Mouse (Mus musculus): ENCODE results near the gene Tubg2. TPM values are rescaled to one million over a fixed set of nuclear protein-coding genes. Genes with fewer than 3 reads are reported as not detected.
"Not testable (repeated sequence)": the region's sequence is repeated elsewhere in the genome, so short reads cannot be mapped to it uniquely, and the experiment has no call there.

Tubg2 gene
- polyA plus RNA-seq, 1 experiment = 1.9 TPM

GRCm38 (mm10) chr11:101149178-101150105, 6.3 kb upstream of the Tubg2 start:
- 0 out of 2 replicates have a peak overlapping the region, but pooled peaks have one; percentile 39 for H3K27ac ChIP-seq (ENCODE audit: control insufficient read depth, insufficient read depth, low read depth, low read length)
- TF ChIP-seq CTCF (IDR thresholded peaks at IDR 0.05; ENCODE audit: control insufficient read depth, insufficient read depth, insufficient replicate concordance, low read depth, low read length) = no peak
- TF ChIP-seq POLR2A (IDR thresholded peaks at IDR 0.05; ENCODE audit: control insufficient read depth, low read depth, low read length) = no peak
- no peaks in the 10 kb centered on the region for H3K27me3 ChIP-seq (ENCODE audit: control insufficient read depth, insufficient read depth, low read length)

GRCm38 (mm10) chr11:101151063-101151462, 4.6 kb upstream of the Tubg2 start:
- H3K27me3 ChIP-seq (ENCODE audit: control insufficient read depth, insufficient read depth, low read length) = no peaks in the 10 kb centered on the region
- H3K27ac ChIP-seq (ENCODE audit: control insufficient read depth, insufficient read depth, low read depth, low read length) = no peak overlapping the region
- no peak overlapping the region for H3K4me3 ChIP-seq (ENCODE audit: control insufficient read depth, low read depth, low read length)
- no peaks in the 10 kb centered on the region for H3K36me3 ChIP-seq (ENCODE audit: control insufficient read depth, insufficient read depth, low read length)
- no peak for TF ChIP-seq CTCF (IDR thresholded peaks at IDR 0.05; ENCODE audit: control insufficient read depth, insufficient read depth, insufficient replicate concordance, low read depth, low read length)
- no peak for TF ChIP-seq POLR2A (IDR thresholded peaks at IDR 0.05; ENCODE audit: control insufficient read depth, low read depth, low read length)
- peaks cover 9% of the 10 kb centered on the region for H3K4me1 ChIP-seq (ENCODE audit: control insufficient read depth, insufficient read depth, low read length)

More at GRCm38 (mm10) chr11:101149178-101150105, 6.3 kb upstream of the Tubg2 start:
- Histone ChIP-seq H3K4me1 (ENCODE audit: control insufficient read depth, insufficient read depth, low read length) (peaks cover 4% of the 10 kb centered on the region; the same call in 1 of the 2 replicates), H3K36me3 (ENCODE audit: control insufficient read depth, insufficient read depth, low read length) (no peaks in the 10 kb centered on the region), H3K4me3 (ENCODE audit: control insufficient read depth, low read depth, low read length) (no peak overlapping the region)

GRCm38 (mm10) chr11:101152825-101153224, 2.9 kb upstream of the Tubg2 start:
- no peak for TF ChIP-seq POLR2A (IDR thresholded peaks at IDR 0.05; ENCODE audit: control insufficient read depth, low read depth, low read length)
- TF ChIP-seq CTCF (IDR thresholded peaks at IDR 0.05; ENCODE audit: control insufficient read depth, insufficient read depth, insufficient replicate concordance, low read depth, low read length) = no peak

GRCm38 (mm10) chr11:101154648-101155047, 1.1 kb upstream of the Tubg2 start:
- Histone ChIP-seq H3K4me1 (ENCODE audit: control insufficient read depth, insufficient read depth, low read length) (peaks cover 8% of the 10 kb centered on the region), H3K4me3 (ENCODE audit: control insufficient read depth, low read depth, low read length) (no peak overlapping the region), H3K27me3 (ENCODE audit: control insufficient read depth, insufficient read depth, low read length) (no peaks in the 10 kb centered on the region), H3K27ac (ENCODE audit: control insufficient read depth, insufficient read depth, low read depth, low read length) (no peak overlapping the region), H3K36me3 (ENCODE audit: control insufficient read depth, insufficient read depth, low read length) (no peaks in the 10 kb centered on the region)
- no peak for TF ChIP-seq POLR2A (IDR thresholded peaks at IDR 0.05; ENCODE audit: control insufficient read depth, low read depth, low read length)
- TF ChIP-seq CTCF (IDR thresholded peaks at IDR 0.05; ENCODE audit: control insufficient read depth, insufficient read depth, insufficient replicate concordance, low read depth, low read length) = no peak

More at GRCm38 (mm10) chr11:101152825-101153224, 2.9 kb upstream of the Tubg2 start:
- Histone ChIP-seq H3K36me3 (ENCODE audit: control insufficient read depth, insufficient read depth, low read length) (no peaks in the 10 kb centered on the region), H3K4me1 (ENCODE audit: control insufficient read depth, insufficient read depth, low read length) (peaks cover 8% of the 10 kb centered on the region), H3K27me3 (ENCODE audit: control insufficient read depth, insufficient read depth, low read length) (no peaks in the 10 kb centered on the region), H3K4me3 (ENCODE audit: control insufficient read depth, low read depth, low read length) (no peak overlapping the region), H3K27ac (ENCODE audit: control insufficient read depth, insufficient read depth, low read depth, low read length) (no peak overlapping the region)

- H3K36me3 ChIP-seq (ENCODE audit: control insufficient read depth, insufficient read depth, low read length) = no peaks in the 10 kb centered on the region
- H3K27me3 ChIP-seq (ENCODE audit: control insufficient read depth, insufficient read depth, low read length) = no peaks in the 10 kb centered on the region
- H3K4me3 ChIP-seq (ENCODE audit: control insufficient read depth, low read depth, low read length) = no peak overlapping the region
- no peak for TF ChIP-seq POLR2A (IDR thresholded peaks at IDR 0.05; ENCODE audit: control insufficient read depth, low read depth, low read length)
- TF ChIP-seq CTCF (IDR thresholded peaks at IDR 0.05; ENCODE audit: control insufficient read depth, insufficient read depth, insufficient replicate concordance, low read depth, low read length) = no peak
- no peak overlapping the region for H3K27ac ChIP-seq (ENCODE audit: control insufficient read depth, insufficient read depth, low read depth, low read length)
- peaks cover 8% of the 10 kb centered on the region for H3K4me1 ChIP-seq (ENCODE audit: control insufficient read depth, insufficient read depth, low read length)
Observed at GRCm38 (mm10) chr11:101155151-101155550, 556 bp upstream of the Tubg2 start.

GRCm38 (mm10) chr11:101160151-101160550, 4.4 kb downstream of the Tubg2 start:
- H3K4me1 ChIP-seq (ENCODE audit: control insufficient read depth, insufficient read depth, low read length) = peaks cover 15% of the 10 kb centered on the region
- not testable (repeated sequence) for H3K27me3 ChIP-seq (ENCODE audit: control insufficient read depth, insufficient read depth, low read length); H3K36me3 ChIP-seq (ENCODE audit: control insufficient read depth, insufficient read depth, low read length); H3K27ac ChIP-seq (ENCODE audit: control insufficient read depth, insufficient read depth, low read depth, low read length); H3K4me3 ChIP-seq (ENCODE audit: control insufficient read depth, low read depth, low read length)

GRCm38 (mm10) chr11:101160981-101161505, 5.3 kb downstream of the Tubg2 start:
- H3K27ac ChIP-seq (ENCODE audit: control insufficient read depth, insufficient read depth, low read depth, low read length); H3K36me3 ChIP-seq (ENCODE audit: control insufficient read depth, insufficient read depth, low read length); H3K4me3 ChIP-seq (ENCODE audit: control insufficient read depth, low read depth, low read length); H3K4me1 ChIP-seq (ENCODE audit: control insufficient read depth, insufficient read depth, low read length); H3K27me3 ChIP-seq (ENCODE audit: control insufficient read depth, insufficient read depth, low read length): not testable (repeated sequence)

All from testis, adult 2 months (tissue).